ENCODE assay signal across 7 mouse cellular contexts in the genomic region with DNA sequence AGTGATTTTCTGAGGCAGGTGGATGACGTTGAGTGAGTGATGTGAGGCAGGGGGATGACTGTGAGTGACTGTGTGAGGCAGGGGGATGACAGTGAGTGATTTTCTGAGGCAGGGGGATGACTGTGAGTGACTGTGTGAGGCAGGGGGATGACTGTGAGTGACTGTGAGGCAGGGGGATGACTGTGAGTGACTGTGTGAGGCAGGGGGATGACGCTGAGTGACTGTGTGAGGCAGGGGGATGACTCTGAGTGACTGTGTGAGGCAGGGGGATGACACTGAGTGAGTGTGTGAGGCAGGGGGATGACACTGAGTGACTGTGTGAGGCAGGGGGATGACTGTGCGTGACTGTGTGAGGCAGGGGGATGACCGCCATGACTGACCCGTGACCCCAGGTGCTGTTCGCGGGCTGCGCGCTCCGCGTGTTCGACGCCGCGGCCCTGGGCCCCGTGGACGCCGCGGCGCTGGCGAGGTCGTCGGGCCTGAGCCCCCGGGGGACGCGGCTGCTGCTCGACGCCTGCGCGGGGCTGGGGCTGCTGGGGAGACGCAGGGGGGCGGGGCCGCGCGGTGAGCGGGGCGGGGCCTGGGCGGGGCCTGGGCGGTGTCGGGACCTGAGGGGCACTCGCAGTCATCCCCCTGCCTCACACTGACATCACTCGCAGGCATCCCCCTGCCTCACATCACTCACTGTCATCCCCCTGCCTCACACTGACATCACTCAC. TPM values are rescaled to one million over a fixed set of nuclear protein-coding genes. Genes with fewer than 3 reads are reported as not detected.
DNase-seq lines count a peak whose midpoint lies in the region; ATAC-seq and TF ChIP-seq lines count a peak whose summit lies in the region.

No protein-coding gene starts in this region.

- peaks cover 3% of the 10 kb centered on the region; the same call in 1 of the 2 replicates for H3K36me3 ChIP-seq in forebrain, postnatal 0 days (ENCODE audit: insufficient read depth)
- no peaks in the 10 kb centered on the region; the same call in 1 of the 2 replicates for H3K36me3 ChIP-seq in stomach, postnatal 0 days (ENCODE audit: control insufficient read depth, insufficient read depth, low read length)

- no peak overlapping the region for H3K4me2 ChIP-seq in forebrain, postnatal 0 days (ENCODE audit: low read depth)
- no peak overlapping the region for H3K4me2 ChIP-seq in stomach, postnatal 0 days (replicated peaks; ENCODE audit: low read depth)

- no peaks in the 10 kb centered on the region for H3K4me1 ChIP-seq in forebrain, postnatal 0 days (ENCODE audit: insufficient read depth)
- no peaks in the 10 kb centered on the region for H3K4me1 ChIP-seq in stomach, postnatal 0 days (replicated peaks; ENCODE audit: control insufficient read depth, insufficient read depth)

- H3K9me3 ChIP-seq in forebrain, postnatal 0 days (ENCODE audit: low read length), result peaks cover 27% of the 10 kb centered on the region
- H3K9me3 ChIP-seq in stomach, postnatal 0 days (ENCODE audit: control insufficient read depth, low read length), result peaks cover 34% of the 10 kb centered on the region

- H3K9ac ChIP-seq in forebrain, postnatal 0 days, result no peak overlapping the region
- H3K9ac ChIP-seq in stomach, postnatal 0 days (ENCODE audit: low read length), result no peak overlapping the region

- peak; percentile 53 for ATAC-seq in common myeloid progenitor, adult 5-6 weeks (replicated peaks; ENCODE audit: low read depth, poor library complexity, severe bottlenecking)
- peak; percentile 58 for ATAC-seq in forebrain, postnatal 0 days
- ATAC-seq in stomach, postnatal 0 days (ENCODE audit: low FRiP score, low TSS enrichment), result peak; percentile 71

- WGBS in forebrain, postnatal 0 days, result 74% methylated on average over 28 of the region's 42 CpGs
- 73% methylated on average over 22 of the region's 42 CpGs for WGBS in stomach, postnatal 0 days

- no peaks in the 10 kb centered on the region for H3K27me3 ChIP-seq in forebrain, postnatal 0 days (ENCODE audit: insufficient read depth, low read length)
- no peaks in the 10 kb centered on the region for H3K27me3 ChIP-seq in stomach, postnatal 0 days (ENCODE audit: control insufficient read depth, insufficient read depth, low read length)

- no peak for TF ChIP-seq EP300 in stomach, postnatal 0 days (optimal IDR thresholded peaks at IDR 0.05)

- H3K4me3 ChIP-seq in forebrain, postnatal 0 days (ENCODE audit: low read depth, low read length), result no peak overlapping the region
- H3K4me3 ChIP-seq in stomach, postnatal 0 days (ENCODE audit: low read depth, low read length), result no peak overlapping the region

- no peak overlapping the region for H3K27ac ChIP-seq in forebrain, postnatal 0 days (ENCODE audit: low read depth, low read length)
- H3K27ac ChIP-seq in stomach, postnatal 0 days (replicated peaks), result no peak overlapping the region

- peak; percentile 5 for DNase-seq in kidney, postnatal 14 days
- DNase-seq in kidney, adult 11 months, result no peak
- DNase-seq in forebrain, postnatal 0 days, result no peak
- DNase-seq in lung, postnatal 14 days, result peak; percentile 5
- DNase-seq in stomach, postnatal 0 days (ENCODE audit: low spot score), result peak; percentile 37
- DNase-seq in ovary, postnatal 36 days (ENCODE audit: low spot score), result no peak

- TF ChIP-seq CTCF in forebrain, postnatal 0 days (IDR thresholded peaks at IDR 0.05; ENCODE audit: low read depth), result no peak
- TF ChIP-seq CTCF in stomach, postnatal 0 days (IDR thresholded peaks at IDR 0.05; ENCODE audit: low read depth), result no peak

RNA-seq across cellular contexts. Expression of a gene that starts 0.9 kb away (rescaled TPM):
- total RNA-seq in common myeloid progenitor, adult 5-6 weeks (2017), result not detected in 2 replicates
- total RNA-seq in forebrain, postnatal 0 days (2014; rRNA removed), result not detected in 2 replicates
- not detected in 2 replicates for polyA plus RNA-seq in forebrain, postnatal 0 days (2015; fragmentation: Nextera tagmentation; extraction: Ambion mirVana)
- not detected in 2 replicates for polyA plus RNA-seq in stomach, postnatal 0 days (2015; fragmentation: Nextera tagmentation; extraction: Ambion mirVana)

Comparison
In these comparisons a context has a peak if more than half of its experiments do, and no peak if none do; other contexts are left out.
1. DNase-seq: peak in kidney, postnatal 14 days (single experiment), lung, postnatal 14 days (single experiment) and stomach, postnatal 0 days (single experiment); none in kidney, adult 11 months (single experiment), forebrain, postnatal 0 days (single experiment) and ovary, postnatal 36 days (single experiment).
2. Peak in every context shown above with its lines, with median percentiles within 50 percentile points of each other: ATAC-seq.